Mouse (Mus musculus) brain, embryonic 14.5 days (tissue): ENCODE data around the gene 6430550D23Rik.

Source experiments
- CTCF ChIP-seq: fragments of 200-500 bp; IDR thresholded peaks from 2 replicates; pipeline ENCODE4 v1.5.1; 2012; ENCODE audit warnings: inconsistent platforms, mild to moderate bottlenecking, moderate library complexity, borderline replicate concordance; ENCODE audit not compliant: insufficient read depth, insufficient read length; ENCODE audit errors: extremely low read depth
- POLR2A ChIP-seq: fragments of 200-500 bp; IDR thresholded peaks from 2 replicates; pipeline ENCODE4 v1.6.1; 2012; ENCODE audit warnings: mild to moderate bottlenecking, inconsistent platforms, borderline replicate concordance; ENCODE audit not compliant: poor library complexity, insufficient read depth, insufficient read length, severe bottlenecking; ENCODE audit errors: extremely low read depth

- no peak for TF ChIP-seq POLR2A
- TF ChIP-seq CTCF, result no peak
Measured at GRCm38 (mm10) chr2:156018106-156018505, 10.3 kb upstream of the 6430550D23Rik start.
